Mouse (Mus musculus) CD8-positive naive resting alpha-beta T cell, adult 2 months (primary cell): ENCODE measurements around the gene Sema6c.
A peak's percentile ranks its signal among the peaks of the same experiment; 100 is the strongest.

Source experiments
- DNase-seq, 2 experiments: peaks; one replicate each; pipeline ENCODE4 v3.0.0; 2022; ENCODE audit warnings: low read depth in 2 of 2, low spot score in 2 of 2

The Sema6c gene

DNA sequence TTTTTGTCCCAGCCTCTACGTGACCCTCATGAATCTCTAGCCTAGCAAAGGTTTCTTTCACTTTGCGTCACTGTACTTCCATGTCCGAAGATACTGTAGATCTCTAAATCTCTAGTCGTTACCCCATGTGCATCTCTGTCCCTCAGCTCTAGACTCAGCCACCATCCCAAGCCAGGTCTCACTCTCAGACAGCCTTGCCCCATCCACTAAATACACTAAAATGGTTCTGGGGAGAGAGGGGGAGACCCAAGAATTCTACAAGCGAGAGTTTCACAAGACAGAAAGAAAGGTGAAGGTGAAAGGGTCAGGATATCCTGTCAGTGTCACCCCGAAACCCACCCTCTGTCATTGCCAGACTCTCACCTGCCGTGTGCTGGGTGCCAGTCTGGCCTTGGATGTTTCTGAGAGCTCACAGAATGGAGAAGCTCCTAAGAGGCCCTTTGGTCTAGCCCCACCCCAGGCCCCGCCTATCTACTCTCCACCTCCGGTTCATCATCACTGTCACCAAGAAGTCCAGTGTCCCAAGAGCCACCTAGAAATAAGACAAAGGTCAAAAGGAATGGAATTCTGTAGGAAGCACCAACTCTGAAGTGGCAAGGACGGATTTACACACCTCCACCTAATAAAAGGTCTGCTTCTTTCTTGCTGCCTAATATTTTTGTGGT, 18.2 kb upstream of the Sema6c start, which contains the start of gene Tnfaip8l2:
TSS of gene Tnfaip8l2 (minus strand) at position 409 of the 665 bp plus-strand sequence.
- peak in 1 of 2 experiments; percentile 43 for DNase-seq

DNA sequence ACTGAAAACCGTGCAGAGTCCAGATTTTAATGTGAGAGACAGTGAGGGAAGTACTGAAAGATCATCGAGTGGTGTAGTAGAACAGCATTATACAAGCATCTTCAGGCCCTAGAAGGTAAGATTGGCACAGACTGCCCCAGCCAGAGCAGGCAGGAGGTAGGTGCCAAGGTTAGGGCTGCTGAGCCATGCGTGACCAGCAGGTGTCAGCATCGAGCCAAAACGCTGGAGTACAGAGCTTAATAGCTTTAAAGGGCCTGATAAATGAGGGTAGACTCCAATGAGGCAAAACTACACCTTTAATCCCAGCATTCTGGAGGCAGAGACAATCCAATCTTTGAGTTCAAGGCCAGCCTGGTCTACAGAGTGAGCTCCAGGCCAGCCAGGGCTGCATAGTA, 17.6 kb upstream of the Sema6c start:
- DNase-seq, result peak; percentile 87 to 94

DNA sequence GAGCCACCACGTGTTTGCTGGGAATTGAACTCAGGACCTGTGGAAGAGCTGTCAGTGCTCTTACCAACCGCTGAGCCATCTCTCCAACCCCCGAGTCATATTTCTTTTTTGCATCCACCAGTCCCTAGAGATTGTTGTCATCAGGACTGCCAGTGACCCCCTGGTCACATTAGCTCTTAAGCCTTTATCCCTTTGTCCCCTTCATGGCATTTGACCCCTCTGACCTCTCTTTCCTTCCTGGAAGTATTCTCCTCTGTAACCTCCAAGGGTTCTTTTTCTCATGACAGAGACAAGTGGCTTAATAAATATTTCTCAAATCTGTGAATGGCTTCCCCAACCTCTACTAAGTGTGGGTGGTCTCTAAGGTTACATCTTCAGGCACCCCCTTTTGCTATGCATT, 12.3 kb upstream of the Sema6c start:
- DNase-seq, result no peak

DNA sequence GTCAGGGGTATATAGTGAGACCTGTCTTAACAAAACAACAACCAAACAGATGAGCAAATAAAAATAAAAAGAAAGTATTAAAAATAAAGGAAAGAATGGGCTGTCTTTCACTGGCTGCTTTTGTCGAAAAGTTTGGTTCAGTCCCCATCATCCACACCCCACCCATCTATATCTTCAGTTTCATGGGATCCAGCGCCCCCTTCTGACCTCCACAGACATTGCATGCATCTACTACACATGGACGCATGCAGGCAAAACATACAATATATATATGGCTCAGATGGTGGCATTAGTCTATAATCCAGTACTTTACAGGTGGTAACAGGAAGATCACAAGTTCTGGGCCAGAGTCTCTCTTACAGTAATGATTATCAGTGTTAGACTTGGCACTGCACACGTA, 6.4 kb upstream of the Sema6c start:
- DNase-seq, result peak; percentile 72 to 85

DNA sequence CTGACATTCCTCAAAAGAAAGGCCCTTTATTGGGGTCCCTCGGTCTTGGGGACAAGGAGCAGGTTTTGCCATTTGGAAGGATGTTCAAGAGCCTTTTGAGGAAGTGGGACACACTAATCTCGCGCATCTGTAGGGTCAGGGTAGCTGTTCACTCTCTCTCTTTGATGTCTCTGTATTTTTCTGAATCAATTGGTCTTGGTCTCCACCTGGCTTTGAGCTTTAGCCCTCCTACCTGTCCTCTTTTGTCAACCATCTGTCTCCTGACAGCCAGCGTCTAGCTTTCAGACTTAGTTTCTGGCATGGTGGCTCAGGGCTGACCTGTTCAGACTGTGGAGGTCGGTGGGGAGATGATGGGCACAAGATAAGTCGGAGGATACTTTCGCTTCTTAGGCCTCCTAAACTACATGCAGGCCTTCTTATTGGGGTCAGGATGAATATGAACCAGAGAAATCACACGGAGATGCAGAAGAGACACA, 708 bp upstream of the Sema6c start:
- no peak for DNase-seq

DNA sequence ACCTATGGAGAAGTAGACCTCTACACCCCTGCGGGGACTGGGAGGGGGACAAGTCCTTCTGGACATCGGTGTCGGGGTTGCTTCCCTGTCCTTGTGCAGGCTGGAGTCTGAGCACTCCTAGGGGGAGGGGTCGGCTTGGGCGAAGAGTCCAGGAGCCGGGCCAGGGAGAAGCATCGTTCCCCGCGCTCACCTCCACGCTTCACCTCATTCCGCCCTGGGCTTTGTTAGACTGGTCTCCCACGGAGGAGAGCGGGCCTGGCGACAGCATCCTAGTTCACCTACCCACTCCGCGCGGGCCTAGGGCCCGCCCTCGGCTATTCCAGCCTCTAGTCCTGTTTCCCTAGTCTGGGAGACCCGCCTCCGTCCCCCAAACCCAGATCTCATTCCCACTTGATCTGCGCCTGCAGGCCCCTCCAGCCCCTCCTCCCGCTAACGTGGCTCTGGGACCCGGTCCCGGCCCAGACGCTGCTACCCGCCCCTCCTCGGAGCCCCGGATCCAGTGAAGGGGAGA, 839 bp downstream of the Sema6c start:
- DNase-seq, result no peak

DNA sequence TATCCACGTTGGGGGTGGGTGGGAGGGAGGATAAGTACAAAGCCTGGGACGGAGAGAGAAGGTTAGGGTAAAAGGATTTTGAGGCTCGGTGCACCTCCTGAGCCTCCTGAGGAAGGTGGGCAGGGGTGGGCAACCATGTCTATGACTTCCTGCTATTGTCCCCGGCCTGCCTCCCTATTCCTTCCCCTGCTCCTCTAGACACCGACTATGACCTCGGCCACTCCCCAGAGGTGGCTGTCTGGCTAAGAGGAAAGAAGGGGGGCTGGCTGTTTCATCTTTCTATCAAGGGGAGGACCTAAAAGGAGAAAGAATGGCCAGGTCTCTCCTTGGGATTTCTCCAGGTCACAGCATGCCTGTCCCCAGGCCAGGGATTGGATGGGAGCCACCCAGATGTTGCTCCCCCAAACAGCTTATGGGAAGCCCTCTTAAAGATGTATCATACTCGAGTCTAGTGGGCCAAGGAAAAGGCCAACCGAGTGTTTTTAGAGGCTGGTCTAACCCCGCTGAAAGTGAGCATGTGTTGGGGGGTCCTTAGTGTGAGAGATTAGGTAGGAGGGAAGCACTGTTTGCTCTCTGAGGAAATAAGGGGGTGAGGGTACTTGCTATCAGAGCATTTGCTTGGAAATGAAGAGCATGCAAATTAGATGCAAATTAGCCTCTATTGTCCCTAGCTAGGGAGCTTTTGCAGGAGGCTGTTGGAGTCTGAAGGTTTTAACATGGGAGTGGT, 1.5 kb downstream of the Sema6c start:
- DNase-seq, result no peak

DNA sequence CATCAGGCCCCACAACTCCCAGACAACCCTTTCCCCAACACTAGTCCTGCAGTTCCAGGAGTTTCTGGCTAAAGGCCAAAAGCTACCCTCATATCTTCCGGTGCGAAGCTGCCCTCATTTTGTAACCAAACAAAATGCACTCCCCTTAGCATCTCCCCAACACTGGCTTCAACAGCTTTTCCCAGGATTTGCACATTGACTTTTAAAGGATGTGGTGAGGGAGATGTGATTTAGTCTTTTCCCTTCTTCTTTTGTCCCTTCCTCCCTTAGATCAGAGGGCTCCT, 2.0 kb downstream of the Sema6c start:
- DNase-seq, result no peak

DNA sequence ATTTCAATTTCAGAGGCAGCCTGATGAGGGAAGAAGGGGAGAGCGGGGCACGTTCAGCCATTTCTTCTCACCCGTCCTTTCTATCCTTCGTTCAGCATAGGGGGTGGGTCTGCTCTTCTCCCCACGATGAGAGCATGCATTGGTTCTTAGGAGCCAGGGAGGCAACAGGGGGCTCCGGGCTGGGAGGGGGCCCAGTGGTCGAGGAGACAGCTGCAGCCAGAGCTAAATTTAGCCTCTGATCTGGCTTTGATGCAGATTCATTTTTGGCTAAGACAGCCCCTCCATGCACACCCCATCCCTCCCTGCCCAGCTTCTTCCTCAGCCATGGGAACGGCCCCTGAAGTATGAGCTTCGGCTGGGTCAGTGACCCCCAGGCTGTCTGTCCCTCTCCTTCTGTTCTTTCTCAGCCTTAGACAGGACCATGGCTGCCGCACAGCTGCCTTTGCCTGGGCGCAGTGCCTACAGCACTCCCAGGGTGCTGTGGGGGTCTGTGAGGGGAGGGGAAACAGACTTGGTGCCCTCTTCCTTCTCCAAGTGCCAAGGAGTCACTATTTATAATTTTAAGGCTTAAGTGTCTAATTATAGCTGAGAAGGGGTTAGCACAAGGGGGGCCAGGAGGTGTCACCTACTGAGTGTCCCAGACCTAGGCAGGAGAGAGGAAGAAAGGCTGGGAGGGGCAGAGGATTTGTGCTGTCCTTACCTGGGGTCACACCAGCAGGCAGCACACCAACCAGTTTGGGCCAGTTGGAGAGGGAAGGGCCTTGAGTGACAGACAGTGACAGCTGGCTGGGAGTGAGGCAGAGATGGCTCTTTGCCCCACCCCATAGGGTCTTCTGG, 3.4 kb downstream of the Sema6c start:
- DNase-seq, result no peak

DNA sequence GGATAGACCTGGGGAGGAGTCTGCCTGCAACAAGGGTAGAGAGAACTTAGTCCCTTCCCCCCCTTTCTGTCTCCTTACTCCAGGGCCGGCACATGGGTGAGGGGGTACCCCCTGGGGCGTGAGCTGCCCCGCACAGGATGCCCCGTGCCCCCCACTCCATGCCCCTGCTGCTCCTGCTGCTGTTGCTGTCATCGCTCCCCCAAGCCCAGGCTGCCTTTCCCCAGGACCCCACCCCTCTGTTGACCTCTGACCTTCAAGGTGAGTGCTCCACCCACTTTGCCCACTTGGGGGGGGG, 3.9 kb downstream of the Sema6c start:
- DNase-seq, result no peak

DNA sequence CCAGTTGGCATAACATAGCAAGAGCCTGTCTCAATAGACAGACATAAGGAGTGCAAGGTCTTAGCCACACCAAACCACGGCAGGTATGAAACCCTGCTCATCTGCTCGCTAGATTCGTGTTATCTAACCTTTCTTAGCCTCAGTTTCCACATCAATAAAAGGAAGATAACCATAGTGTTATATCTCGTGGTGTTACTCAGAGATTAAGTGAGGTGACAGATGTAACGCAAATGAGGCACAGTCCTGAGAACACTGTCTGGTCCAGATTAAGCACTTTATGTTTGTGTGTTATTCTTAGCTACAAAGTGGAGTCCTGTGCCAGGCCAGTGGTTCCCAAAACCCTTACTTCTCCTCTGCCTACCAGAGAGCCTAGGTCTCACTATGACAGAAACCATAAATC, 4.6 kb downstream of the Sema6c start:
- no peak for DNase-seq

DNA sequence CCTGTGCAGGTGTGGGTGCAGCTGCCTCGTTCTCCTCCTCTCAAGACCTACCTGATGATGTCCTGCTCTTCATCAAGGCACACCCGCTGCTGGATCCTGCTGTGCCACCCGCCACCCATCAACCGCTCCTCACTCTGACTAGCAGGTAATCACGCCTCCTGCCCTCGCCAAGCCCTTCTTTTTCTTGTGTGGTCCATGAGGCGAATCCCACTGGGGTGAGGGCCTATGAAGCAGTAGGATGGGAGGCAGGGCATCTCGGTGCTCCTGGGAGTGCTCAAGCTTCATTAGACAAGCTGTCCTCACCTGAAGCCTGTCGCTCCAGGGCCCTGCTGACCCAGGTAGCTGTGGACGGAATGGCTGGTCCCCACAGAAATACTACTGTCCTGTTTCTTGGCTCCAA, 9.7 kb downstream of the Sema6c start:
- DNase-seq, result no peak

DNA sequence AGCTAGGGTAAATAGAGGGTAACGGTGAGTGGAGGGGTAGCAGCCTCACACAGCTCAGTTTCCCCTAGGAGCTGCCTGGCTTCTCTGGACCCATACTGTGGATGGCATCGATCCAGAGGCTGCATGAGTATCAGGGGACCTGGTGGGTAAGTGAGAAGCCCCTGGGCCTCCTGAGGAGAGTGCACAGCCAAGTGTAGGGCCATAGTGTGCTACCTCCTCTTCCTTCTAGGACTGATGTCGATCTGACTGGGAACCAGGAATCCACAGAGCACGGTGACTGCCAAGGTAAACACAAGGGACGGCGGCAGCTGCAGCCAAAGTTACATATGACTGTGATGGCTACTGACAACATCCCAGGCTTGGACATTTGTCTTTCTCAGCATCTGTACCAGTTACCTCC, 10.8 kb downstream of the Sema6c start:
- no peak for DNase-seq

DNA sequence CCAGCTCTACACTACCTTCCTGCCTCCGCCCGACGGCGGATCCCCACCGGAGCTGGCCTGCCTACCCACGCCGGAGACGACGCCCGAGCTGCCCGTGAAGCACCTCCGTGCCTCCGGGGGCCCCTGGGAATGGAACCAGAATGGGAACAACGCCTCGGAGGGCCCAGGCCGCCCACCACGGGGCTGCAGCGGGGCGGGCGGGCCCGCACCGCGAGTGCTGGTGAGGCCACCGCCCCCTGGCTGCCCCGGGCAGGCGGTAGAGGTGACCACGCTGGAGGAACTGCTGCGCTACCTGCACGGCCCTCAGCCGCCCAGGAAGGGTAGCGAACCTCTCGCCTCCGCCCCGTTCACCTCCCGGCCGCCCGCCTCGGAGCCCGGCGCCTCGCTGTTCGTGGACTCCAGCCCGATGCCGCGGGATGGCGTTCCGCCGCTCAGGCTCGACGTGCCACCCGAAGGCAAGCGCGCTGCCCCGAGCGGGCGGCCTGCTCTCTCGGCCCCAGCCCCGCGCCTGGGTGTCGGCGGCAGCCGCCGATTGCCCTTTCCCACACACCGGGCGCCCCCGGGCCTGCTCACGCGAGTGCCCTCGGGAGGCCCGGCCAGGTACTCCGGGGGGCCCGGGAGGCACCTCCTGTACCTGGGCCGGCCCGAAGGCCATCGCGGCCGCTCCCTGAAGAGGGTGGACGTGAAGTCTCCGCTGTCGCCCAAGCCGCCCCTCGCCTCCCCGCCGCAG, 12.4 kb downstream of the Sema6c start:
- no peak for DNase-seq

DNA sequence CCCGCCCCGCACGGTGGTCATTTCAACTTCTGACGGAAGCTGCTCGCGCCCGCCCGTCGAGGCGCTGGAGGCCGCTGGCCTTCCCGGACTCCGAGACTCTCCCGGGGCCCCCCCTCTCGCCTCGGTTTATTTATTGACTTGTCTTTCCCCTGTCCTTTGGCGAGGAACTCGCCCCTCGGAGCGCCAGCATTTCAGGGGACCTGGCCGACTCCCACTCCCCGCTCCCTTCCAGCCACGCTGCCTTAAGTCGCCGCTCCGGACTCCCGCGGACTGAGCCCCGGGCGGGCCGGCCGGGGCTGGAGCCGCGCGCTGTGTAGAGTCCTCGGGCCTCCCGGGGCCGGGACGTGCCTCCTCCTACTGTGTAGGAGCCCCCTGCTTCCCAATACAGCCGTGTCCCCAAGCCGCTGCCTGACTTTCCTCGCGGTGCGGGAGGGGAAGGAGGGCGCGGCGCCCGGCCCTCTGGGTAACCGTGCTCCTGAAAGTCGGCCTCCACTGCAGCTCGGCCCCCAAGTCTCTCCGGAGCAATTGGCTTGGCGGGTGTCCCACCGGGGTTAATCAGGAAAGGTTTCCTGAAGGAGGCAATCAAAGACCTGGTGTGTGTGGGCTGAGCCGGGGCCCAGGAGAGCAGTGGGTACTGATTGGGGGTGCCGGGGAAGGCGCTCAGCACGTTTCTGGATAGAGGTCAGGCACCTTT, 13.1 kb downstream of the Sema6c start:
- DNase-seq, result no peak

DNA sequence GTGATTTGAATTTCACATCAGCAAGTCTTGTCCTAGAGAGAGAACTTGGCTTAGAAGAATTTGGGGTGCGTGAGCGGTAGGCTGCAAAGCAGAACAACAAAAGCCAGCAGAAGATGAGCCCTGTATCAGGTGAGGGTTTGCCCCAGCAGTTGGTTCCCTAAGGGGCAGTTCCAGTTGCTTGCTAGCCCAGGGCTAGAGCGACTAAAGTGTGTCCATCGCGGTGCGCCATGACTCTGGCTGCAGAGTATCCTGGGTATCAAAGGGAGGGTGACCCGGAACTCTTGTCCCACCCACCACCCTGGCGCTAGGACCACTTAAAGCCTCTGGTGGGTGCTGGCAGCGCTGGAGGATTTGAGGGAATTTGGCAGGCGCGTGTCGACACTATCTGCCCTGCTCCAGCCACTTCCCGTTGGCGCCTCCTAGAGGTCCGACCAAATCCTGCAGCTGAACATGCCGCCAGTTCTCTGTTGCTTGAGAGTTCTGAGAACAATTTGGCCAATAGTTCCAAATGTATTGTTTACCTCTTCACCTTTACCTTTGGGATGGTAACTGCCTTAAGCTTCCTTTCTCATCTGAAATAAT, 13.8 kb downstream of the Sema6c start:
- DNase-seq, result peak; percentile 80 to 85

DNA sequence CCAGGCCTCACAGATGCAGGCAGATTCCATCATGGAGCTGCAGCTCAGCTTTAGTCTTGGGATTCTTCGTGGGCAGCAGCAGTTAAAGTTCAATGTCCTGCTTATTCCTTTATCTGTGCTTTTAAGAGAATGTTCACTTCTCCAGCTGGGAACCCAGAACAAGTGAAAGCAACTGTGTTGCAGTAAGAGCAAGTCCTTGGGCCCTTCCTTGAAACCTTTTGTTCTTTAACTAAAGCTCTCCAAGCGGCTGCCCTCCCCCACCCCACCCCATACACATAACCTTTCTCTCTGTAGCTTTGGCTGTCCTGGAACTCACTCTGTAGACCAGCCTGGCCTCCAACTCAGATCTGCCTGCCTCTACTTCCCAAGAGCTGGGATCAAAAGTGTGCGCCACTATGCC, 16.2 kb downstream of the Sema6c start:
- DNase-seq, result no peak

DNA sequence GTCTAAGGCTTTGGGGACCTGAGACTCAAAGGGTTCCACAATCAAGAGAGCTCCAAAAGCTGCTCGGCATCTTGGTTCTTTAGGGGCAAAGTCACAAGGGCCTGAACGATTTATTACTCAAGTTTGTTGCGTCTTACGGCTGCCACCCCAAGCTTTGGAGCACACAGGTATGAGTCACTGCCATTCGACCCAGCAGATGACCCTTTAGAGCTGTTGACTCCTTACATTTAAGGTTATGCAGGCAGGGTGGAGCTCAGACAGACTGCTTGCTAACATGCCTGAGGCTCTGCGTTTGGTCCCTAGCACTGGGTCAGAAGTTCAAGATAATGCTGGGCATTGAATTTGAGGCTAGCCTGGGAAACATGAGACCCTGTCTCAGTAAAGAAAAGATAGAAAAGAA, 17.3 kb downstream of the Sema6c start:
- no peak for DNase-seq

DNA sequence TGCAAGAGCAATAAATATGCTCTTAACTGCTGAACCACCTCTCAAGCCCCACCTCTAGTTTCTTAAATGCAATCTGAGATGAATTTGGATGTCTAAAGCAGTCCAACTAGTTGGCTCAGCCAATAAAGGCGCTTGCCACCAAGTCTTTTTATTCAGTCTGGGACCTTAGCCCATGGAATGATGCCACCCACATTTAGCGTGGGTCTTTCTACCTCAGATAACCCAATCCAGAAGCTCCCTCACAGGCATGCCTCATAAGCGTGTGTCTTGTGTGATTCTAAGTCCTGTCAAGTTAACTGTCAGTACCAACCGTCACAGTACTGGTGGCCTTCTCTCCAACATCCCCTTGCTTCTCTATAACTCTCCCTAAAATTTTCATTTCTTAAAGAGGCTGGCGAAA, 18.7 kb downstream of the Sema6c start:
- DNase-seq, result no peak

DNA sequence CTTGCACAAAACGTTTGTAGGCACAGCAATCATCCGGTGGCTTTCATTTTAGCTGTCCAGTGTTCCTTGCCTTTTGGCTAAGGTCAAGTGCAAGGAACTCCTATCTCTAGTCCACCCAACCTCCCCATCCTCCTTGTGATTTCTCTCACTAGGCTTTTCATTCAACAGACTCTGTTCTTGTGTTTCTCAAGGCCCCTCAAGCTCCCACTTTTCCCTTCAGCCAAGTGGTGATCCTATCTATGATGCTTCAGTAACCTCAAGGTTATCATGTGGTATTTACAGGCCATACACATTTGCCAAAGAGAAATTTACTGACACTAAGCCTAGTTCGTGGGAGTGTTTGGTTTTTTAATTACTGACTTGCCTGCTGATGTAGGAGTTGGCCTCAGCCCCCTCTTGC, 19.6 kb downstream of the Sema6c start:
- DNase-seq, result no peak

DNA sequence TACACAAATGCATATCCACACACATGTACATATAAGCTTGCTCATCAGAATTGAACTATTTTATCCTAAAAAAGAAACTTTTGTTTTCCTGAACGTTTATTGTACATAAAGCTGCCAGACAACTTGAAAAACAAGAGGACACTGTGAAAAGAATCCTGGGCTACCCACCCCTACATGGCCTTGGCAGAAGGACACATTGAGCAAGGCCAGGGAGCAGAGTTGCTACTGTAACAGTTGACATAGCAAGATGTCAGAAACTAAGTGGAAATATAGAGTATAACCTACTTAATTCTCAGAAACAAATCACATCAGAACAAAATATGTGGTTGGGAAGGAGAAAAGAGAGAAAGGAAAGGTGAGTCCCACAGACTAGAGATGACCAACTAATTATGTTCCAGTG, 21.6 kb downstream of the Sema6c start:
- DNase-seq, result no peak
